Mouse (Mus musculus) embryonic facial prominence, embryonic 11.5 days (tissue): ENCODE results near the gene Slc25a14. TPM values are rescaled to one million over a fixed set of nuclear protein-coding genes. Genes with fewer than 3 reads are reported as not detected.

Experiments
- ATAC-seq: fragments of 200-750 bp; cut with Nextera tagmentation; replicated peaks from 2 replicates; pipeline ENCODE4 v1.8.0; 2017; ENCODE audit warnings: low read depth; ENCODE audit not compliant: insufficient number of reproducible peaks, low FRiP score, low TSS enrichment
- DNase-seq: peaks from one replicate; pipeline ENCODE4 v3.0.0-alpha.2; 2015; ENCODE audit warnings: low spot score
- H3K27ac ChIP-seq: fragments of 300-500 bp; sonication (generic); replicated peaks from 2 replicates; pipeline ENCODE4 v1.5.1; 2014; ENCODE audit warnings: mild to moderate bottlenecking, low read depth, low read length, control low read depth
- H3K27me3 ChIP-seq: fragments of 300-500 bp; sonication (generic); 2 replicates; pipeline ENCODE4 v1.6.1; 2014; ENCODE audit warnings: mild to moderate bottlenecking, low read length, moderate library complexity, mixed read lengths; ENCODE audit not compliant: control insufficient read depth, insufficient read depth
- H3K36me3 ChIP-seq: fragments of 300-500 bp; sonication (generic); replicated peaks from 2 replicates; pipeline ENCODE4 v1.6.1; 2014; ENCODE audit warnings: low read depth, mild to moderate bottlenecking, low read length, moderate library complexity, mixed read lengths; ENCODE audit not compliant: control insufficient read depth, insufficient read depth
- H3K4me1 ChIP-seq: fragments of 300-500 bp; sonication (generic); 2 replicates; pipeline ENCODE4 v1.6.1; 2014; ENCODE audit warnings: low read length, mixed read lengths; ENCODE audit not compliant: control insufficient read depth, insufficient read depth
- H3K4me2 ChIP-seq: fragments of 300-500 bp; sonication (generic); 2 replicates; pipeline ENCODE4 v1.6.1; 2014; ENCODE audit warnings: low read depth, mild to moderate bottlenecking, control low read depth, low read length, moderate library complexity
- H3K4me3 ChIP-seq: fragments of 300-500 bp; sonication (generic); 2 replicates; pipeline ENCODE4 v1.5.1; 2014; ENCODE audit warnings: low read depth, low read length, control low read depth
- H3K9ac ChIP-seq: fragments of 300-500 bp; sonication (generic); replicated peaks from 2 replicates; pipeline ENCODE4 v1.6.1; 2014; ENCODE audit warnings: mild to moderate bottlenecking, control low read depth, low read length
- H3K9me3 ChIP-seq: fragments of 300-500 bp; sonication (generic); replicated peaks from 2 replicates; pipeline ENCODE4 v1.6.1; 2016; ENCODE audit warnings: mild to moderate bottlenecking, low read length, inconsistent platforms, mixed read lengths; ENCODE audit not compliant: control insufficient read depth
- WGBS: fragments of 180-500 bp; shearing (Covaris S2); extraction: QIAGEN DNeasy Blood & Tissue Kit; methylation state at CpG from one replicate; pipeline ENCODE4 v1.1.7; 2014; 5-methylcytosine and 5-hydroxymethylcytosine counted together
- microRNA-seq: library from miRNA; unstranded; fragments of <30 nt; microRNA quantifications from one replicate; pipeline ENCODE4, GENCODE M21; 2016; ENCODE audit warnings: borderline number of aligned reads
- polyA plus RNA-seq: library from polyadenylated mRNA; unstranded; fragments of >200 nt; fragmentation: Nextera tagmentation; extraction: Ambion mirVana; gene quantifications from 2 replicates; pipeline ENCODE4 v1.2.1, GENCODE M21; 2014

Gene Slc25a14
- polyA plus RNA-seq, 1 experiment from 2014 or later: 26.0 TPM

- DNase-seq (no peak), ATAC-seq (no peak)
- Histone ChIP-seq H3K4me3 (no peak overlapping the region), H3K4me2 (no peak overlapping the region), H3K36me3 (no peaks in the 10 kb centered on the region), H3K27me3 (no peaks in the 10 kb centered on the region), H3K9me3 (no peaks in the 10 kb centered on the region), H3K27ac (no peak overlapping the region), H3K9ac (no peak overlapping the region), H3K4me1 (no peaks in the 10 kb centered on the region)
- 73% methylated on average over 5 of the region's 5 CpGs for WGBS
Observed at GRCm38 (mm10) chrX:48683857-48684256, 60.6 kb downstream of the Slc25a14 start.

GRCm38 (mm10) chrX:48694460-48694859 lies 71.2 kb downstream of the Slc25a14 start:
- DNase-seq: no peak
- Histone ChIP-seq H3K4me1 (no peaks in the 10 kb centered on the region), H3K4me2 (peak overlapping the region; percentile 17; the same call in 1 of the 2 replicates), H3K27ac (no peak overlapping the region), H3K36me3 (no peaks in the 10 kb centered on the region), H3K9me3 (no peaks in the 10 kb centered on the region), H3K9ac (no peak overlapping the region; the same call in 1 of the 2 replicates), H3K4me3 (peak overlapping the region; percentile 58), H3K27me3 (no peaks in the 10 kb centered on the region)
- 15% methylated on average over 6 of the region's 6 CpGs for WGBS
- ATAC-seq: peak; percentile 87

GRCm38 (mm10) chrX:48694864-48695371 lies 71.7 kb downstream of the Slc25a14 start, which contains the start of gene Rbmx2:
Gene Rbmx2 (plus strand): TSS chrX:48695004.
- no peaks in the 10 kb centered on the region for H3K4me1 ChIP-seq
- DNase-seq (peak; percentile 92), ATAC-seq (peak; percentile 93)
- no peaks in the 10 kb centered on the region for H3K9me3 ChIP-seq
- peak within 1 kb of the TSS; percentile 40 for H3K4me2 ChIP-seq
- 13% methylated on average over 39 of the region's 42 CpGs for WGBS
- no peaks in the 10 kb centered on the region for H3K36me3 ChIP-seq
- H3K9ac ChIP-seq: peak within 1 kb of the TSS; percentile 57
- no peaks in the 10 kb centered on the region for H3K27me3 ChIP-seq
- H3K27ac ChIP-seq: no peak within 1 kb of the TSS
- peak within 1 kb of the TSS; percentile 58 for H3K4me3 ChIP-seq

GRCm38 (mm10) chrX:48709701-48710100 lies 86.5 kb downstream of the Slc25a14 start:
- Histone ChIP-seq H3K4me1 (no peaks in the 10 kb centered on the region), H3K27ac (no peak overlapping the region), H3K36me3 (no peaks in the 10 kb centered on the region), H3K9ac (no peak overlapping the region), H3K4me2 (no peak overlapping the region), H3K4me3 (no peak overlapping the region), H3K9me3 (no peaks in the 10 kb centered on the region), H3K27me3 (no peaks in the 10 kb centered on the region)
- WGBS: 84% methylated on average over 10 of the region's 10 CpGs
- no peak for ATAC-seq
- DNase-seq: no peak

Small RNA genes within 50 kb of the gene (microRNA-seq; reads per million reads assigned to microRNA genes)
- gene Gm27828: not detected

Other genes starting within 250 kb of the Slc25a14 start
- gene Elf4, start 160.3 kb upstream of the Slc25a14 start, polyA plus RNA-seq: 2.9 and 3.2 TPM in 2 replicates
- 95.9 and 97.1 TPM in 2 replicates for gene Aifm1, start 109.8 kb upstream of the Slc25a14 start, polyA plus RNA-seq
- 9.1 and 9.4 TPM in 2 replicates for gene Rab33a, start 104.1 kb upstream of the Slc25a14 start, polyA plus RNA-seq
- gene Zfp280c, start 28.9 kb upstream of the Slc25a14 start, polyA plus RNA-seq: 21.6 and 25.2 TPM in 2 replicates
- not detected in 2 replicates for gene Gpr119, start 51.1 kb downstream of the Slc25a14 start, polyA plus RNA-seq
- gene Rbmx2, start 71.6 kb downstream of the Slc25a14 start, polyA plus RNA-seq: 24.1 and 29.2 TPM in 2 replicates